In genomic region chr12:111038976-111039612, GRCm38 (mm10) we compare ENCODE assay signal across 8 mouse cellular contexts. TPM values are rescaled to one million over a fixed set of nuclear protein-coding genes. Genes with fewer than 3 reads are reported as not detected.
A peak's percentile ranks its signal among the peaks of the same experiment; 100 is the strongest.
DNase-seq lines count a peak whose midpoint lies in the region; ATAC-seq and TF ChIP-seq lines count a peak whose summit lies in the region.

Rcor1 (plus strand) TSS chr12:111039351.

- peak; percentile 99 for DNase-seq in CD8-positive naive resting alpha-beta T cell, adult 2 months (ENCODE audit: low read depth in 2 of 2, low spot score in 2 of 2)
- peak; percentile 98 for DNase-seq in c-Kit-positive CD71-negative TER-119-negative erythroid progenitor cells, embryonic 14.5 days (ENCODE audit: low read depth)
- peak; percentile 99 for DNase-seq in forebrain, embryonic 10.5 days (ENCODE audit: extremely low spot score, low spot score)
- DNase-seq in kidney, postnatal 25 days: peak; percentile 99 to 100
- DNase-seq in liver, embryonic 14.5 days (ENCODE audit: low read depth in 3 of 3, low spot score in 3 of 3): peak; percentile 99 to 100 (median 99)
- DNase-seq in neural tube, embryonic 11.5 days (ENCODE audit: low spot score): peak; percentile 100
- peak; percentile 100 for DNase-seq in stomach, postnatal 0 days (ENCODE audit: low spot score)

- peak; percentile 96 for ATAC-seq in heart, embryonic 15.5 days (replicated peaks; ENCODE audit: insufficient number of reproducible peaks, insufficient read depth, low FRiP score, low read depth)
- ATAC-seq in liver, embryonic 14.5 days (ENCODE audit: insufficient read depth): peak; percentile 94
- peak; percentile 94 for ATAC-seq in neural tube, embryonic 11.5 days (ENCODE audit: insufficient read depth, low FRiP score, low TSS enrichment)
- peak; percentile 97 for ATAC-seq in stomach, postnatal 0 days (ENCODE audit: low FRiP score, low TSS enrichment)

- no peaks in the 10 kb centered on the region for H3K27me3 ChIP-seq in forebrain, embryonic 10.5 days (ENCODE audit: poor library complexity, severe bottlenecking)
- no peaks in the 10 kb centered on the region for H3K27me3 ChIP-seq in heart, embryonic 15.5 days
- H3K27me3 ChIP-seq in liver, embryonic 14.5 days (ENCODE audit: control insufficient read depth, insufficient read depth, low read length): no peaks in the 10 kb centered on the region
- no peaks in the 10 kb centered on the region for H3K27me3 ChIP-seq in neural tube, embryonic 11.5 days (ENCODE audit: control insufficient read depth, insufficient read depth, low read length)
- H3K27me3 ChIP-seq in stomach, postnatal 0 days (ENCODE audit: control insufficient read depth, insufficient read depth, low read length): no peaks in the 10 kb centered on the region

- no peak for TF ChIP-seq CTCF in liver, embryonic 14.5 days (IDR thresholded peaks at IDR 0.05; ENCODE audit: low read depth)
- TF ChIP-seq CTCF in stomach, postnatal 0 days (IDR thresholded peaks at IDR 0.05; ENCODE audit: low read depth): no peak

- H3K4me3 ChIP-seq in forebrain, embryonic 10.5 days: peak within 1 kb of the TSS; percentile 99
- peak within 1 kb of the TSS; percentile 86 for H3K4me3 ChIP-seq in heart, embryonic 15.5 days
- H3K4me3 ChIP-seq in liver, embryonic 14.5 days (ENCODE audit: insufficient read depth in 1 of 2, low read depth in 2 of 2, low read length in 2 of 2): peak within 1 kb of the TSS; percentile 93 to 98
- H3K4me3 ChIP-seq in neural tube, embryonic 11.5 days (ENCODE audit: low read depth, low read length): peak within 1 kb of the TSS; percentile 98
- peak within 1 kb of the TSS; percentile 89 for H3K4me3 ChIP-seq in stomach, postnatal 0 days (ENCODE audit: low read depth, low read length)

- peaks cover 45% of the 10 kb centered on the region for H3K4me1 ChIP-seq in forebrain, embryonic 10.5 days
- H3K4me1 ChIP-seq in heart, embryonic 15.5 days (replicated peaks): peaks cover 30% of the 10 kb centered on the region
- peaks cover 29 to 31% of the 10 kb centered on the region in 2 experiments for H3K4me1 ChIP-seq in liver, embryonic 14.5 days (replicated peaks; ENCODE audit: control insufficient read depth in 2 of 2, insufficient read depth in 2 of 2, low read length in 1 of 2)
- peaks cover 6% of the 10 kb centered on the region; the same call in 1 of the 2 replicates for H3K4me1 ChIP-seq in neural tube, embryonic 11.5 days (ENCODE audit: control insufficient read depth, insufficient read depth, low read length)
- H3K4me1 ChIP-seq in stomach, postnatal 0 days (replicated peaks; ENCODE audit: control insufficient read depth, insufficient read depth): no peaks in the 10 kb centered on the region

- no peak; the same call in 1 of the 2 replicates for TF ChIP-seq EP300 in liver, embryonic 14.5 days (IDR thresholded peaks at IDR 0.05; ENCODE audit: low read depth)
- no peak for TF ChIP-seq EP300 in stomach, postnatal 0 days (optimal IDR thresholded peaks at IDR 0.05)

- H3K9ac ChIP-seq in heart, embryonic 15.5 days: peak within 1 kb of the TSS; percentile 96
- H3K9ac ChIP-seq in liver, embryonic 14.5 days (replicated peaks): peak within 1 kb of the TSS; percentile 99
- H3K9ac ChIP-seq in neural tube, embryonic 11.5 days (ENCODE audit: low read length): peak within 1 kb of the TSS; percentile 88
- H3K9ac ChIP-seq in stomach, postnatal 0 days (ENCODE audit: low read length): peak within 1 kb of the TSS; percentile 96

- H3K27ac ChIP-seq in forebrain, embryonic 10.5 days: peak within 1 kb of the TSS; percentile 100
- H3K27ac ChIP-seq in heart, embryonic 15.5 days: peak within 1 kb of the TSS; percentile 99
- peak within 1 kb of the TSS; percentile 90 for H3K27ac ChIP-seq in liver, embryonic 14.5 days
- H3K27ac ChIP-seq in neural tube, embryonic 11.5 days (ENCODE audit: low read depth, low read length): peak within 1 kb of the TSS; percentile 98
- H3K27ac ChIP-seq in stomach, postnatal 0 days (replicated peaks): peak within 1 kb of the TSS; percentile 97

- H3K9me3 ChIP-seq in forebrain, embryonic 10.5 days: no peaks in the 10 kb centered on the region
- H3K9me3 ChIP-seq in heart, embryonic 15.5 days (replicated peaks): no peaks in the 10 kb centered on the region
- H3K9me3 ChIP-seq in liver, embryonic 14.5 days (ENCODE audit: control insufficient read depth, low read length): no peaks in the 10 kb centered on the region
- H3K9me3 ChIP-seq in neural tube, embryonic 11.5 days (ENCODE audit: control insufficient read depth, low read length): no peaks in the 10 kb centered on the region
- H3K9me3 ChIP-seq in stomach, postnatal 0 days (ENCODE audit: control insufficient read depth, low read length): no peaks in the 10 kb centered on the region

- H3K36me3 ChIP-seq in forebrain, embryonic 10.5 days (replicated peaks): peaks cover 20% of the 10 kb centered on the region
- 0 out of 2 replicates have a peak, but pooled peaks cover 4% of the 10 kb centered on the region for H3K36me3 ChIP-seq in heart, embryonic 15.5 days
- no peaks in the 10 kb centered on the region; the same call in 1 of the 2 replicates for H3K36me3 ChIP-seq in liver, embryonic 14.5 days (replicated peaks; ENCODE audit: control insufficient read depth, insufficient read depth, low read depth)
- H3K36me3 ChIP-seq in neural tube, embryonic 11.5 days (ENCODE audit: control insufficient read depth, insufficient read depth, low read length): peaks cover 2% of the 10 kb centered on the region; the same call in 1 of the 2 replicates
- H3K36me3 ChIP-seq in stomach, postnatal 0 days (ENCODE audit: control insufficient read depth, insufficient read depth, low read length): no peaks in the 10 kb centered on the region

- under 1% methylated on average over 67 of the region's 76 CpGs for WGBS in forebrain, embryonic 10.5 days
- under 1% methylated on average over 65 of the region's 76 CpGs for WGBS in heart, embryonic 15.5 days
- WGBS in liver, embryonic 14.5 days (ENCODE audit: insufficient replicate concordance): under 1% methylated on average over 64 of the region's 76 CpGs
- WGBS in neural tube, embryonic 11.5 days: 1% methylated on average over 53 of the region's 76 CpGs
- under 1% methylated on average over 58 of the region's 76 CpGs for WGBS in stomach, postnatal 0 days

- peak within 1 kb of the TSS; percentile 90 for H3K4me2 ChIP-seq in heart, embryonic 15.5 days
- peak within 1 kb of the TSS; percentile 84 for H3K4me2 ChIP-seq in liver, embryonic 14.5 days (ENCODE audit: low read depth)
- peak within 1 kb of the TSS; percentile 60 for H3K4me2 ChIP-seq in neural tube, embryonic 11.5 days (ENCODE audit: low read depth)
- H3K4me2 ChIP-seq in stomach, postnatal 0 days (replicated peaks; ENCODE audit: low read depth): peak within 1 kb of the TSS; percentile 97

RNA-seq across cellular contexts. Expression of gene Rcor1, which starts in this region (rescaled TPM):
- polyA plus RNA-seq in forebrain, embryonic 10.5 days (2016; fragmentation: Nextera tagmentation; extraction: Ambion mirVana): 7.0 and 8.4 TPM in 2 replicates
- 6.5 and 7.9 TPM in 2 replicates for polyA plus RNA-seq in heart, embryonic 15.5 days (2015; fragmentation: Nextera tagmentation; extraction: Ambion mirVana)
- 7.2 and 9.1 TPM in 2 replicates for polyA plus RNA-seq in liver, embryonic 14.5 days (2012; rRNA removed)
- polyA plus RNA-seq in liver, embryonic 14.5 days (2014; fragmentation: Nextera tagmentation; extraction: Ambion mirVana): 5.8 and 6.2 TPM in 2 replicates
- 15.3 and 16.1 TPM in 2 replicates for polyA plus RNA-seq in neural tube, embryonic 11.5 days (2014; fragmentation: Nextera tagmentation; extraction: Ambion mirVana)
- polyA plus RNA-seq in stomach, postnatal 0 days (2015; fragmentation: Nextera tagmentation; extraction: Ambion mirVana): 7.9 and 10.5 TPM in 2 replicates

Comparison
In these comparisons a context has a peak if more than half of its experiments do, and no peak if none do; other contexts are left out.
1. Peak in every context shown above with its lines: DNase-seq, ATAC-seq, H3K4me3 ChIP-seq and H3K27ac ChIP-seq.